Mouse (Mus musculus) thymus, adult 2 months (tissue): ENCODE results near the gene Ccdc167.

Experiments
- CTCF ChIP-seq: fragments of 200-500 bp; IDR thresholded peaks from 2 replicates; pipeline ENCODE4 v1.5.1; 2012; ENCODE audit warnings: mild to moderate bottlenecking, control low read depth, low read length, moderate library complexity, borderline replicate concordance; ENCODE audit not compliant: control insufficient read depth, poor library complexity, insufficient read depth; ENCODE audit errors: extremely low read depth
- POLR2A ChIP-seq: fragments of 200-500 bp; IDR thresholded peaks from 2 replicates; pipeline ENCODE4 v1.6.1; 2012; ENCODE audit warnings: mild to moderate bottlenecking, low read length, control low read depth, moderate library complexity; ENCODE audit not compliant: control insufficient read depth, poor library complexity, insufficient read depth; ENCODE audit errors: extremely low read depth

GRCm38 (mm10) chr17:29684275-29684674 is 32.6 kb downstream of the Ccdc167 start:
- TF ChIP-seq POLR2A (no peak), CTCF (no peak)
